Mouse (Mus musculus) heart, adult 10 weeks (tissue): Measurements from ENCODE around the gene Cd63. TPM values are rescaled to one million over a fixed set of nuclear protein-coding genes. Genes with fewer than 3 reads are reported as not detected.

Experiments used
- polyA plus RNA-seq: library from polyadenylated mRNA; stranded (reverse); fragments of 350-450 nt; fragmentation: Illumina TruSeq; extraction: RNeasy Lipid Tissue Mini Kit (QIAGEN cat#74804); gene quantifications from one replicate; pipeline ENCODE4 v1.2.3, GENCODE M21; 2014; ENCODE audit warnings: low read depth, low replicate concordance

The Cd63 gene
- 176 TPM for polyA plus RNA-seq

GRCm38 (mm10) chr10:128900698-128901097 lies at the start of gene Cd63:
Gene Cd63, plus strand, starts transcription at chr10:128900989.

GRCm38 (mm10) chr10:128891296-128892094 lies 9.3 kb upstream of the Cd63 start, which contains the start of gene Gdf11:
Gene Gdf11, minus strand, starts transcription at chr10:128891718.

GRCm38 (mm10) chr10:128922822-128923012 lies 21.9 kb downstream of the Cd63 start, which contains the start of gene Rdh5:
Gene Rdh5, minus strand, starts transcription at chr10:128922888.

GRCm38 (mm10) chr10:128923935-128924334 lies 23.1 kb downstream of the Cd63 start, which contains the start of gene Bloc1s1:
Gene Bloc1s1, minus strand, starts transcription at chr10:128924035.

GRCm38 (mm10) chr10:128933574-128933973 lies 32.8 kb downstream of the Cd63 start, which contains the start of gene Itga7:
Gene Itga7, plus strand, starts transcription at chr10:128933818.

GRCm38 (mm10) chr10:128960590-128961584 lies 60.1 kb downstream of the Cd63 start, which contains the start of gene Mettl7b:
Gene Mettl7b, minus strand, starts transcription at chr10:128960988.

Other genes with a start within 250 kb of the Cd63 start
- 27.1 TPM for gene Suox, start 226.9 kb upstream of the Cd63 start, polyA plus RNA-seq
- 82.2 TPM for gene Rab5b, start 204.7 kb upstream of the Cd63 start, polyA plus RNA-seq
- gene Pmel, start 196.8 kb upstream of the Cd63 start, polyA plus RNA-seq: 0.26 TPM
- gene Cdk2, start 196.0 kb upstream of the Cd63 start, polyA plus RNA-seq: 13.9 TPM
- gene Dgka, start 156.1 kb upstream of the Cd63 start, polyA plus RNA-seq: 12.8 TPM
- gene Pym1, start 153.1 kb upstream of the Cd63 start, polyA plus RNA-seq: 9.7 TPM
- 1.7 TPM for gene Mmp19, start 110.1 kb upstream of the Cd63 start, polyA plus RNA-seq
- gene Dnajc14, start 96.9 kb upstream of the Cd63 start, polyA plus RNA-seq: 30.3 TPM
- 9.2 TPM for gene Tmem198b, start 96.6 kb upstream of the Cd63 start, polyA plus RNA-seq
- 89.3 TPM for gene Sarnp, start 83.7 kb upstream of the Cd63 start, polyA plus RNA-seq
- gene Ormdl2, start 79.3 kb upstream of the Cd63 start, polyA plus RNA-seq: 14.6 TPM
- 0.97 TPM for gene Gdf11, start 9.3 kb upstream of the Cd63 start, polyA plus RNA-seq
- gene Rdh5, start 21.9 kb downstream of the Cd63 start, polyA plus RNA-seq: 13.4 TPM
- 352 TPM for gene Bloc1s1, start 23.0 kb downstream of the Cd63 start, polyA plus RNA-seq
- 122 TPM for gene Itga7, start 32.8 kb downstream of the Cd63 start, polyA plus RNA-seq
- not detected for gene Mettl7b, start 60.0 kb downstream of the Cd63 start, polyA plus RNA-seq
- gene Olfr9, start 88.4 kb downstream of the Cd63 start, polyA plus RNA-seq: not detected
- not detected for gene Olfr763, start 109.8 kb downstream of the Cd63 start, polyA plus RNA-seq
- gene Olfr764-ps1, start 138.9 kb downstream of the Cd63 start, polyA plus RNA-seq: not detected
- gene Olfr765, start 149.0 kb downstream of the Cd63 start, polyA plus RNA-seq: not detected
- not detected for gene Olfr766-ps1, start 168.0 kb downstream of the Cd63 start, polyA plus RNA-seq
- not detected for gene Olfr767, start 181.9 kb downstream of the Cd63 start, polyA plus RNA-seq
- gene Olfr768, start 198.4 kb downstream of the Cd63 start, polyA plus RNA-seq: not detected
- not detected for gene Olfr769, start 216.9 kb downstream of the Cd63 start, polyA plus RNA-seq
- gene Olfr770, start 238.0 kb downstream of the Cd63 start, polyA plus RNA-seq: not detected